Mouse (Mus musculus): Measurements from ENCODE around the gene Cyp11a1.

- TF ChIP-seq CTCF (IDR thresholded peaks at IDR 0.05; ENCODE audit: insufficient read depth, low read length) = no peak
- TF ChIP-seq POLR2A (IDR thresholded peaks at IDR 0.05; ENCODE audit: borderline replicate concordance, extremely low read depth, low read depth, low read length) = no peak
Measured at GRCm38 (mm10) chr9:57999676-58000075, 6.5 kb upstream of the Cyp11a1 start.

Data from lung, adult 2 months (tissue).